Mouse (Mus musculus) neutrophil, adult 65 days (primary cell): ENCODE results near the gene Ehmt2. TPM values are rescaled to one million over a fixed set of nuclear protein-coding genes. Genes with fewer than 3 reads are reported as not detected.

ENCODE experiments used
- total RNA-seq: library from RNA; stranded (reverse); gene quantifications from 2 replicates; pipeline ENCODE4 v1.2.4, GENCODE M21; 2023

Gene Ehmt2
- 49.5 and 66.6 TPM in 2 replicates for total RNA-seq

DNA sequence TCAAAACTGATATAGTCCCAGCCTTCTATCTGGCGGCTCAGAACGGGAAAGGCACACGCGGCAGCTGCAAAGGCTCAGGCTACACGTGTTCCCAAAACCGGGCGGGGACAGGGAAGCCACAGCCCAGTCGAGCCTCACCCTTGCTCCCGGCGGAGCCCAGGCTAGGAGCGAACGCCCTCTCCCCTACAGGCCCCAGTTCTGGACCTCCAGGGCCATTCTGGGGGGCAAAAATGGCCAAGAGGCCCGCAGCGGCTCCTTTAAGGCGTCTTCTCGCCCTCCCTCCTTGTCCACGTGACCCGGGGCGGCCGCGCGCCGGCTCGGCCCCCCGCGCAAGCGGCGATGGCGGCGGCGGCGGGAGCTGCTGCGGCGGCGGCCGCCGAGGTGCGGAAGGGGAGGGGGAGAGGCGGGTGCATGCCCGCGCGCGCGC lies at the start of gene Ehmt2, which contains the start of gene C2:
Gene Ehmt2 (plus strand): TSS at position 310 of the 427 bp plus-strand sequence.
Gene C2 (minus strand): TSS at position 106 of the 427 bp plus-strand sequence.

DNA sequence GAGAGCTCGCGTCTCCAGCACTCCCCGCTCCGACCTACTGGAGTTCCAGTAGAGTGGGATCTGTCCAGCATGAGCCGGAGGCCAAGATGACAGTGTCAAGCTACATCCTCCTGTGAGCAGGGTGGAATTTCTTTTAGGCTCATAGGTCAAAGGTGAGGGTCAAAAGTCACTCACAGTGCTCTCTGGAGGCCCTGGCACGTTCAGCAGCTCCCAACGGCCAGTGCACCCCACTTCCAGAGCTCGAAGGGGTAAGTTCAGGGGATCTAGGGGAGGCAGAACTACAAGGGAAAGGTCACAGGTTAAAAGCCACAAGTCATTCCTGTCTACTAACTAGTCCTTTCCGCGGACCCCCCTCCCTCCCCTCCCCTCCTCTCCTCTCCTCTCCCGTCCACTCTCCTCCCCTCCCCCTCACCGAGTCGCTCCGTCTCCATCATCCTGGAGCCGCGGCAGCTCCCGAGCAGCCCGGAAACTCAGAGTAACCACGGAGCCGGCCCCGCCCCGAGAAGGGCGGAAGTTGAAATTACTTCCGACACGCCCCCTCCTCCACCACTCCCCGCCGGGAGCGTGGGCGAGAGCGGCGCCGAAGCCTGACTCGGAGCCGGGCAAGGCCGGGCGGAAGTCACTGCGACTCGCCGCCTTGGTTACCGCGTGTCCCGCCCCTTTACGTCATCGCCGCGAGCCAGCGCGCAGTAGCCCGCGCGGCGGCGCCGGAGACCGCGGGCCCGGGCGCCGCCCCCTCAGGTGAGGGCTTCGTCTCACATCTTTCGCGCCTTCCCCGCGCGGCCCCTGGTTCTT lies 48.4 kb upstream of the Ehmt2 start, which contains the start of the genes Skiv2l and Nelfe:
Gene Skiv2l (minus strand): TSS at position 489 of the 795 bp plus-strand sequence.
Gene Nelfe (plus strand): TSS at position 670 of the 795 bp plus-strand sequence.

DNA sequence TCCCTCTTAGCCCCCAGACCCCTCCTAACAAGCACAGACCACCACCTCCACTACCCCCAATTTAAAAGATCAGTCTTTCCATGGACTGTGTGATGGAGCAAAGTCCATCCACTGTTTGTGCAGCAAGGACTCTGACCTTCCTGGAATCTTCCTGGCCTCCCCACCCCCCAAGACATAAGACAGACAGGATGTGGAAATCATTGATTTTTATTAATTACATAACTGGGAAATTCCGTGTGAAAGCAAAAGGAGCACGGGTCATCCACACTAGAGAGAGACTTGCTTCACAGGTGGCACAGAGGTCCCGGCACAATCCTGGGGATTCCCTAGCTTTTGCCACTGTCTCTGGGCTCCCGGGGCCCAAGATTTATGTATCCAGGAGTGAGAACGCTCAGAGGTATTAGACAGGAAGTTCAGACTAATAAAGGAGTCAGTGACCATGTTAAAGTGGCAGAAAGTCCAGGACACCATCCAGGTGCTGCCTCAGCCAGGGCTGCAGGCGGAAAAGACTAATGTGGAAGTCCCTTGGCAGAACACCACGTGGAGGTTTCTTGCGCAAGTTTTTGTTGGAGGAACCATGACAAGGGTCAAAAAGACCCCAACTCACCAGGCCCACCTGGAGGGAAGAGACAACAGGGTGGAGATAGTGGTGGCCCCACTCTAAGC lies 35.7 kb upstream of the Ehmt2 start, which contains the start of gene Cfb:
Gene Cfb (minus strand): TSS at position 103 of the 666 bp plus-strand sequence.

DNA sequence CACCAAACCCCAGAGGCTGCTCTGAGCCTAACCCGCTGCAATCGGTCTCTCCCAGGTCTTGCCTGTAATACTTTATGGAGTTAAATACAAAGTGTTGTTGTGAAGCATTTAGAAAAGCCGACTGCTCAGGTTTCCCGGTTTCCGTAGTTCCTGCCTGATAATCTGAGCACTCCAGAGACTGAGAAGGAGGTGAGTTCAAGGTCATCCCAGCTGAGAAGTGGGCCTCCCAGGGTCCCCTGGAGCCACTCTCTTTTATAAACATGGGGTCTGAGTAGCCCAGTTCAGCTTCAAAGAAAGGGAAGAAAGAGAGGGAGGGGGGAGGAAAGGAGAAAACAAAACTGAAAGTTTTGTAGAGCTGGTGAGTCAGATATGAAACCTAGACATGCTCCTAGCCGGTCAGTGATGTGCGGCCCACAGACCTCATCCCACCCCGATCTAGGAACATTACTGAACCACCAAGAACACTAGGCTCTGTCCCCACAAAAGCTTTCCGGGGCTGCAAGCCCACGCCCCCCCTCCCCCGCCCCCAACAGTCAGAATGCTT lies 18.9 kb upstream of the Ehmt2 start, which contains the start of gene Zbtb12:
Gene Zbtb12 (plus strand): TSS at position 148 of the 544 bp plus-strand sequence.

DNA sequence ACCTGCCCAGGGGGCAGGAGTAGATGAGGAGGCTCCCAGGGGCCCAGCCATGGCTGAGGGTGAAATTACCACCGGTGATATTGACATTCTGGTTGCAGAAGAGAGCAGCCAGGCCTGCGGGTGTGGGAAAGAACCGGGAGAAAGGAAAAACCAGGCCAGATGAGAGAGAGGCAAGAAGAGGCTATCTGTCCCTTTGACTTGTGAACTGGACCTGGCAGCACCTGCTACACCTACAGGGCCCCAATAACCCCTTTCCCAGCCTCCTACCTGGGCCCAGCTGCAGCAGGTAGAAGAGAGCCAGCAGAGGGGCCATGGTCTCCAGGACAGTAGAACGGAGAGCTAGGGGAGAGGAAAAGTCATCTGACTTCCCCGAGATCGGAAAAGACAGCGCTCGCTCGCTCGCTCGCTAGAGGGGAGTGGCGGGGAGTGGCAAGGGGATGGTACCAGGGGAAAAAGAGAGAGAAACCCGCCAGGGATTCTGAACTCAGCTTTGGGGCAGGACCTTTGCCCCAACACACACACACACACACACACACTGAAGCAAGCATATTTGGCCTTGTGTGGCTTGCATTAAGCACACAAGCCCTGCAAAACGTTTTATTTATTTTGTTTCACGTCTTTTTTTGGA lies 16.5 kb upstream of the Ehmt2 start, which contains the start of gene Gm20547:
Gene Gm20547 (minus strand): TSS at position 360 of the 628 bp plus-strand sequence.

DNA sequence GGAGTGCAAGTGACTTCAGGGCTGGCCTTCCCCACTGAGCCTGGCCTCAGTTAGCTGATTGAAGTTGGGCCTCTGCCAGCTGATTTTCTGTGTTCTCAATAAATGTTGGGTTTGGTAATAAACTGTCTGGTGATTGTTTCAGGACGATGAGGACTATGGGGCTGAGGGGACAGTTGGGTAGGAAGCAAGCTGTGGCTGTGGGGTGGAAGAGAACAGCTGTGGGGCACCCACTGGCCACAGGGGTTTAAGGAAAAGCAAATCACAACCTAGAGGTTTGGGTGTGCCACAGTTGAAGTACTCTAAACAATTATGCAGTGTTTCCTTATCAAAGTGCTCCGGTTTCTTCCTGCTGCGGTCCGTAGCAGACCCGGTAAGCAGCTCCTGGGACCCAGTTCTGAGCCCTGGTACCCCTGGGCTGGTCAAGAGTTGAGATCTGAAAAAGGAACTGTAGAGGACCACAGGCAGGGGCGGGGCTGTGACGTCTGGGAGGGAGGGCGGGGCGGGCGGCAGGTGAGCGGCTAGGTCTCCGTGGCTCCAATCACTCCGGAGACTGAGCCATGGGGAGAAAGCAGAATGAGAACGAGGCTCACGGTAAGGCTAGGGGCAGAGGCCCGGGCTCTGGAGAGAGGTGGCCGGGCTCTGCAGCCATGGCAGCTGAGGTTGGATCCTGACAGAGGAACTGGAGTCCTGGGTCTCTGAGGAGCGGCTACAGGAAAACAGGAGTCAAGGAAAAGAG lies 15.8 kb downstream of the Ehmt2 start, which contains the start of gene Slc44a4:
Gene Slc44a4 (plus strand): TSS at position 537 of the 736 bp plus-strand sequence.

DNA sequence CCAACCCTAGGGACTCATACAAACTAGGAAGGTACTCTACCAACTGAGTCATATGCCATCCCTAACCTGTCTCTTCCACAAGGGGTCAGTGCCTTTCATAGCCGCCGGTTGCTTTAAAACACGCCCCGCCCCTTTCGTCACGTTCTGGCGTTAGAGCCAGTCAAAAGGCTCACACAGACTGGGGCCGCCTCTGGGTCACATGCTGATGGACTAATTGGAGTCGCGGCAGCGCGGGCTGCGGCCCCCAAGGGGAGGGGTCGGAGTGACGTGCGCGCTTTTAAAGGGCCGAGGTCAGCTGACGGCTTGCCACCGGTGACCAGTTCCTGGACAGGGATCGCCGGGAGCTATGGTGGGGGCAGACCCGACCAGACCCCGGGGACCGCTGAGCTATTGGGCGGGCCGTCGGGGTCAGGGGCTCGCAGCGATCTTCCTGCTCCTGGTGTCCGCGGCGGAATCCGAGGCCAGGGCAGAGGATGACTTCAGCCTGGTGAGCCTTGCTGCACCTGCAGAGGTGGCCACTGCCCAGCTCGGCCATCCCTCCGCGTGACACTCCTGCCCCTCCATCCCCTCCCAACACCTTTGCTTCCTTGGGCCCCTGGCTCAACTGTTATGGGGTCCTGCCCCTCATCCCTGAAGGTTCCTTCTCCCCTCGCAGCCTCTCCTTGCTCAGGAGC lies 32.9 kb downstream of the Ehmt2 start, which contains the start of gene Neu1:
Gene Neu1 (plus strand): TSS at position 193 of the 674 bp plus-strand sequence.

DNA sequence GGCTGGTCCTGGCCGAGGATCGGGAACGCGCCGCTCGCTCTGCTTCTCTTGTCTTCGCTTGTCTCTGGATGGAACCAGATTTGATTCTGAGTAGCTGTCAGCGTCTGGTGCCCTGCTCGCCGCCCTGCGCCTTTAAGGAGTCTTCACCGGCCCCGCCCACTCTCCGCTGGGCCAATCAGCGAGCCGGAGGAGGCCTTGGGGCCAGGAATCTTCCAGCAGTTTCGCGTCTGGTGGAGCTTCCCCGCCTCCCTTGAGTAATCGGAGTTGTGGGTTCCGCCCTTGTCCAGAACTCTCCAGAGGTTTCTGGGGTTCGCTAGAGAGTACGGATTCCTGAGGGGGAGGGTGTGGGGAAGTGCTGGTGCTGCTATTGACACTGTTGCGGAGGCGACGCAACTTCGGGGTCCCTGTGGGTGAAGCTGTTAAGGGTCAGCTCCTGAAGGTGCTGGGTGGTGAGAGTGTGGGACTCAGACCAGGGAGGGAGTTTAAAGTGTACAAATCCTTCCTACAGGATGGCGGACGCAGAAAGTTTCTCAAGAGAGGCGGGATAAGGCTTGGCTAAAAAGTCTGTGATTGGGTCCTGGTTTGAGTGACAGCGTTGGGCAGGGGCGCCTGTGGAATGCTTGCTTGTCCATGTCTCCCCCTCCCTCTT lies 61.0 kb downstream of the Ehmt2 start, which contains the start of gene Hspa1b:
Gene Hspa1b (minus strand): TSS at position 109 of the 649 bp plus-strand sequence.

Other genes starting within 250 kb of the Ehmt2 start
- gene Tnxb, start 227.9 kb upstream of the Ehmt2 start, total RNA-seq: 0.06 and 0.09 TPM in 2 replicates
- 0.11 and 0.13 TPM in 2 replicates for gene C4b, start 154.6 kb upstream of the Ehmt2 start, total RNA-seq
- not detected in 2 replicates for gene Cyp21a1, start 93.9 kb upstream of the Ehmt2 start, total RNA-seq
- gene Stk19, start 61.5 kb upstream of the Ehmt2 start, total RNA-seq: 42.3 and 63.0 TPM in 2 replicates
- 34.5 and 46.7 TPM in 2 replicates for gene Dxo, start 61.5 kb upstream of the Ehmt2 start, total RNA-seq
- gene Skiv2l, start 48.3 kb upstream of the Ehmt2 start, total RNA-seq: 95.9 and 147 TPM in 2 replicates
- gene Nelfe, start 48.1 kb upstream of the Ehmt2 start, total RNA-seq: 24.5 and 28.2 TPM in 2 replicates
- 1.3 TPM in 1 of 2 replicates, not detected in the other for gene Cfb, start 36.0 kb upstream of the Ehmt2 start, total RNA-seq
- 0.70 and 1.4 TPM in 2 replicates for gene Zbtb12, start 19.0 kb upstream of the Ehmt2 start, total RNA-seq
- not detected in 2 replicates for gene Gm20547, start 16.4 kb upstream of the Ehmt2 start, total RNA-seq
- not detected in 2 replicates for gene C2, start 204 bp upstream of the Ehmt2 start, total RNA-seq
- gene Slc44a4, start 16.0 kb downstream of the Ehmt2 start, total RNA-seq: 0.25 TPM in 1 of 2 replicates, not detected in the other
- 87.8 and 101 TPM in 2 replicates for gene Neu1, start 32.8 kb downstream of the Ehmt2 start, total RNA-seq
- gene Hspa1b, start 60.8 kb downstream of the Ehmt2 start, total RNA-seq: 25.6 and 50.7 TPM in 2 replicates
- gene Gm20481, start 71.4 kb downstream of the Ehmt2 start, total RNA-seq: not detected in 2 replicates
- 36.0 and 76.5 TPM in 2 replicates for gene Hspa1a, start 73.7 kb downstream of the Ehmt2 start, total RNA-seq
- gene Hspa1l, start 74.2 kb downstream of the Ehmt2 start, total RNA-seq: 0.16 TPM in 1 of 2 replicates, not detected in the other
- 15.3 and 22.7 TPM in 2 replicates for gene Lsm2, start 83.4 kb downstream of the Ehmt2 start, total RNA-seq
- 51.6 and 57.8 TPM in 2 replicates for gene Vars, start 102.5 kb downstream of the Ehmt2 start, total RNA-seq
- 0.09 TPM in 1 of 2 replicates, not detected in the other for gene Vwa7, start 118.1 kb downstream of the Ehmt2 start, total RNA-seq
- gene Sapcd1, start 129.5 kb downstream of the Ehmt2 start, total RNA-seq: 0.86 and 1.9 TPM in 2 replicates
- 3.5 and 11.1 TPM in 2 replicates for gene Msh5, start 148.3 kb downstream of the Ehmt2 start, total RNA-seq
- gene Clic1, start 151.5 kb downstream of the Ehmt2 start, total RNA-seq: 248 and 288 TPM in 2 replicates
- gene Ddah2, start 160.6 kb downstream of the Ehmt2 start, total RNA-seq: 1.4 and 2.6 TPM in 2 replicates
- gene Ly6g6c, start 166.9 kb downstream of the Ehmt2 start, total RNA-seq: not detected in 2 replicates
- gene Mpig6b, start 167.7 kb downstream of the Ehmt2 start, total RNA-seq: 0.47 TPM in 1 of 2 replicates, not detected in the other
- not detected in 2 replicates for gene Ly6g6e, start 178.4 kb downstream of the Ehmt2 start, total RNA-seq
- not detected in 2 replicates for gene Ly6g6d, start 179.6 kb downstream of the Ehmt2 start, total RNA-seq
- 1.1 TPM in 1 of 2 replicates, not detected in the other for gene Ly6g6f, start 187.1 kb downstream of the Ehmt2 start, total RNA-seq
- gene Abhd16a, start 190.8 kb downstream of the Ehmt2 start, total RNA-seq: 44.4 and 57.6 TPM in 2 replicates
- not detected in 2 replicates for gene Ly6g5c, start 209.8 kb downstream of the Ehmt2 start, total RNA-seq
- 13.3 and 14.5 TPM in 2 replicates for gene Ly6g5b, start 217.0 kb downstream of the Ehmt2 start, total RNA-seq
- gene Gpank1, start 223.0 kb downstream of the Ehmt2 start, total RNA-seq: 36.0 and 50.1 TPM in 2 replicates
- 135 and 169 TPM in 2 replicates for gene Csnk2b, start 223.6 kb downstream of the Ehmt2 start, total RNA-seq
- 21.0 and 24.5 TPM in 2 replicates for gene D17H6S53E, start 227.9 kb downstream of the Ehmt2 start, total RNA-seq
- not detected in 2 replicates for gene Apom, start 233.6 kb downstream of the Ehmt2 start, total RNA-seq
- 295 and 362 TPM in 2 replicates for gene Bag6, start 236.7 kb downstream of the Ehmt2 start, total RNA-seq